12 mouse cellular contexts compared by ENCODE assay signal in genomic region chr3:57292826-57293225, GRCm38 (mm10). TPM values are rescaled to one million over a fixed set of nuclear protein-coding genes. Genes with fewer than 3 reads are reported as not detected.
DNase-seq lines count a peak whose midpoint lies in the region; ATAC-seq and TF ChIP-seq lines count a peak whose summit lies in the region.
"Had no signal": no experiment of that assay in that cellular context is flagged by ENCODE, and none has a peak within 500 bp of the region (broad histone marks: within the 10 kb centered on the region; RNA-seq: fewer than 3 reads in every experiment).

No protein-coding gene starts in this region.

- 68% methylated on average over 11 of the region's 11 CpGs for WGBS in heart, embryonic 10.5 days
- WGBS in lung, postnatal 0 days = 75% methylated on average over 11 of the region's 11 CpGs
- 64% methylated on average over 11 of the region's 11 CpGs for WGBS in heart, embryonic 11.5 days (ENCODE audit: insufficient replicate concordance)
- 78% methylated on average over 11 of the region's 11 CpGs for WGBS in limb, embryonic 14.5 days

- peak; percentile 51 for TF ChIP-seq CTCF in lung, postnatal 0 days (IDR thresholded peaks at IDR 0.05)

- H3K4me1 ChIP-seq in heart, embryonic 10.5 days = no peaks in the 10 kb centered on the region; the same call in 1 of the 2 replicates
- H3K4me1 ChIP-seq in lung, postnatal 0 days (ENCODE audit: insufficient read depth, low read depth, low read length) = peaks cover 8% of the 10 kb centered on the region; the same call in 1 of the 2 replicates
- peaks cover 4% of the 10 kb centered on the region; the same call in 1 of the 2 replicates for H3K4me1 ChIP-seq in heart, embryonic 11.5 days (ENCODE audit: control insufficient read depth, insufficient read depth, low read length)
- peaks cover 25% of the 10 kb centered on the region for H3K4me1 ChIP-seq in limb, embryonic 14.5 days (ENCODE audit: control insufficient read depth, insufficient read depth, low read length)
- H3K4me1 ChIP-seq: liver, embryonic 15.5 days had no signal

- H3K27me3 ChIP-seq in heart, embryonic 10.5 days (ENCODE audit: insufficient read depth, poor library complexity, severe bottlenecking) = no peaks in the 10 kb centered on the region
- H3K27me3 ChIP-seq in lung, postnatal 0 days (replicated peaks; ENCODE audit: insufficient read depth, low read length) = no peaks in the 10 kb centered on the region
- no peaks in the 10 kb centered on the region for H3K27me3 ChIP-seq in heart, embryonic 11.5 days (ENCODE audit: control insufficient read depth, insufficient read depth, low read length)
- no peaks in the 10 kb centered on the region for H3K27me3 ChIP-seq in limb, embryonic 14.5 days (ENCODE audit: control insufficient read depth, insufficient read depth, low read length)
- H3K27me3 ChIP-seq: liver, embryonic 15.5 days had no signal

- no peak overlapping the region for H3K27ac ChIP-seq in heart, embryonic 10.5 days
- no peak overlapping the region for H3K27ac ChIP-seq in lung, postnatal 0 days (ENCODE audit: low read length)
- H3K27ac ChIP-seq in heart, embryonic 11.5 days (ENCODE audit: low read depth, low read length) = no peak overlapping the region
- H3K27ac ChIP-seq in limb, embryonic 14.5 days (replicated peaks; ENCODE audit: low read depth, low read length) = no peak overlapping the region
- H3K27ac ChIP-seq: liver, embryonic 15.5 days had no signal

- peak; percentile 37 to 55 for DNase-seq in heart, adult 18-20 months
- DNase-seq in heart, embryonic 10.5 days (ENCODE audit: low spot score) = no peak
- no peak for DNase-seq in lung, postnatal 0 days (ENCODE audit: low spot score)
- no peak for DNase-seq in lung, postnatal 10 days
- DNase-seq in limb, embryonic 14.5 days (ENCODE audit: low spot score) = no peak
- DNase-seq in left cerebral cortex, postnatal 36 days (ENCODE audit: low spot score in 2 of 2) = no peak
- DNase-seq in right cerebral cortex, postnatal 10 days (ENCODE audit: low spot score in 2 of 2) = no peak
- DNase-seq: adrenal gland, postnatal 36 days; cerebellum, postnatal 36 days; thymus, postnatal 4 days had no signal

- TF ChIP-seq POLR2A in limb, embryonic 14.5 days (IDR thresholded peaks at IDR 0.05; ENCODE audit: borderline replicate concordance, extremely low read depth, insufficient read depth, insufficient read length) = no peak

- ATAC-seq in lung, postnatal 0 days = no peak
- no peak for ATAC-seq in heart, embryonic 11.5 days (replicated peaks; ENCODE audit: insufficient number of reproducible peaks, low FRiP score, low TSS enrichment)
- no peak for ATAC-seq in limb, embryonic 14.5 days (ENCODE audit: low FRiP score, low read depth)

- intact Hi-C loops in left cerebral cortex, postnatal 36 days (cut with DNase I) = no loop called here

- no peaks in the 10 kb centered on the region for H3K36me3 ChIP-seq in heart, embryonic 10.5 days
- H3K36me3 ChIP-seq in lung, postnatal 0 days (ENCODE audit: insufficient read depth, low read length) = no peaks in the 10 kb centered on the region
- no peaks in the 10 kb centered on the region for H3K36me3 ChIP-seq in heart, embryonic 11.5 days (ENCODE audit: control insufficient read depth, insufficient read depth, low read length)
- H3K36me3 ChIP-seq in limb, embryonic 14.5 days (ENCODE audit: control insufficient read depth, insufficient read depth, low read length) = no peaks in the 10 kb centered on the region
- H3K36me3 ChIP-seq: liver, embryonic 15.5 days had no signal

- H3K4me2 ChIP-seq in lung, postnatal 0 days (replicated peaks; ENCODE audit: low read depth, low read length) = peak overlapping the region; percentile 39; the same call in 1 of the 2 replicates
- H3K4me2 ChIP-seq in heart, embryonic 11.5 days = peak overlapping the region; percentile 35; the same call in 1 of the 2 replicates
- 0 out of 2 replicates have a peak overlapping the region, but pooled peaks have one; percentile 8 for H3K4me2 ChIP-seq in limb, embryonic 14.5 days (replicated peaks; ENCODE audit: low read depth, low read length, severe bottlenecking)
- H3K4me2 ChIP-seq: liver, embryonic 15.5 days had no signal

- H3K9me3 ChIP-seq in heart, embryonic 10.5 days = no peaks in the 10 kb centered on the region
- no peaks in the 10 kb centered on the region for H3K9me3 ChIP-seq in lung, postnatal 0 days (ENCODE audit: low read length)
- no peaks in the 10 kb centered on the region for H3K9me3 ChIP-seq in heart, embryonic 11.5 days (replicated peaks; ENCODE audit: control insufficient read depth, low read length)
- H3K9me3 ChIP-seq in limb, embryonic 14.5 days (ENCODE audit: control insufficient read depth, low read length) = no peaks in the 10 kb centered on the region
- H3K9me3 ChIP-seq: liver, embryonic 15.5 days had no signal

- TF ChIP-seq EP300 in lung, postnatal 0 days (IDR thresholded peaks at IDR 0.05) = no peak

- no peak overlapping the region for H3K9ac ChIP-seq in lung, postnatal 0 days (replicated peaks; ENCODE audit: low read depth)
- H3K9ac ChIP-seq in heart, embryonic 11.5 days (ENCODE audit: low read depth, low read length) = no peak overlapping the region
- H3K9ac ChIP-seq in limb, embryonic 14.5 days (ENCODE audit: low read depth, low read length, severe bottlenecking) = no peak overlapping the region
- H3K9ac ChIP-seq: liver, embryonic 15.5 days had no signal

- no peak overlapping the region for H3K4me3 ChIP-seq in heart, embryonic 10.5 days
- H3K4me3 ChIP-seq in lung, postnatal 0 days (ENCODE audit: low read depth, low read length) = peak overlapping the region; percentile 27; the same call in 1 of the 2 replicates
- H3K4me3 ChIP-seq in heart, embryonic 11.5 days (ENCODE audit: low read depth, low read length) = 0 out of 2 replicates have a peak overlapping the region, but pooled peaks have one; percentile 0
- no peak overlapping the region for H3K4me3 ChIP-seq in limb, embryonic 14.5 days (replicated peaks; ENCODE audit: low read length)
- H3K4me3 ChIP-seq: liver, embryonic 15.5 days had no signal

RNA-seq across cellular contexts. Expression of gene Tm4sf1, which starts 9.0 kb away (rescaled TPM):
- 10 to 100 TPM; 80.1 to 92.3 TPM for total RNA-seq in heart, adult 18-20 months (2021)
- polyA plus RNA-seq in heart, embryonic 10.5 days (2016; fragmentation: Nextera tagmentation; extraction: Ambion mirVana) = 27.3 and 78.6 TPM in 2 replicates
- 438 and 517 TPM in 2 replicates for polyA plus RNA-seq in lung, postnatal 0 days (2015; fragmentation: Nextera tagmentation; extraction: Ambion mirVana)
- 115 TPM in 2 replicates for polyA plus RNA-seq in heart, embryonic 11.5 days (2014; fragmentation: Nextera tagmentation; extraction: Ambion mirVana)
- polyA plus RNA-seq in limb, embryonic 14.5 days (2012; rRNA removed) = 57.8 and 66.8 TPM in 2 replicates
- polyA plus RNA-seq in limb, embryonic 14.5 days (2014; fragmentation: Nextera tagmentation; extraction: Ambion mirVana) = 96.0 and 98.4 TPM in 2 replicates
- 10 to 100 TPM; 15.6 to 18.0 TPM for total RNA-seq in left cerebral cortex, postnatal 36 days (2021)

Comparison
In these comparisons a context has a peak if more than half of its experiments do, and no peak if none do; other contexts are left out.
1. DNase-seq: peak in heart, adult 18-20 months (2 of 2); none in heart, embryonic 10.5 days (single experiment), lung, postnatal 0 days (single experiment), lung, postnatal 10 days (single experiment), limb, embryonic 14.5 days (single experiment), left cerebral cortex, postnatal 36 days (0 of 2) and right cerebral cortex, postnatal 10 days (0 of 2).
2. H3K4me3 ChIP-seq: peak in lung, postnatal 0 days (single experiment) and heart, embryonic 11.5 days (single experiment); none in heart, embryonic 10.5 days (single experiment) and limb, embryonic 14.5 days (single experiment).
3. Peak in every context shown above with its lines, with median percentiles within 50 percentile points of each other: H3K4me2 ChIP-seq.